Mouse (Mus musculus) lung, embryonic 16.5 days (tissue): ENCODE data around the gene 2200002D01Rik. TPM values are rescaled to one million over a fixed set of nuclear protein-coding genes. Genes with fewer than 3 reads are reported as not detected.

Experiments used
- ATAC-seq: fragments of 200-750 bp; cut with Nextera tagmentation; 2 replicates; pipeline ENCODE4 v1.8.0; 2017; ENCODE audit warnings: low read depth, mild to moderate bottlenecking, moderate library complexity
- H3K27ac ChIP-seq: fragments of 300-500 bp; sonication (generic); 2 replicates; pipeline ENCODE4 v1.5.1; 2014; ENCODE audit warnings: mild to moderate bottlenecking, control low read depth, low read length
- H3K27me3 ChIP-seq: fragments of 300-500 bp; sonication (generic); 2 replicates; pipeline ENCODE4 v1.6.1; 2014; ENCODE audit warnings: low read depth, low read length, mixed read lengths; ENCODE audit not compliant: control insufficient read depth, insufficient read depth
- H3K36me3 ChIP-seq: fragments of 300-500 bp; sonication (generic); 2 replicates; pipeline ENCODE4 v1.6.1; 2014; ENCODE audit warnings: low read length; ENCODE audit not compliant: control insufficient read depth, insufficient read depth
- H3K4me1 ChIP-seq: fragments of 300-500 bp; sonication (generic); replicated peaks from 2 replicates; pipeline ENCODE4 v1.6.1; 2014; ENCODE audit warnings: low read length, mixed read lengths; ENCODE audit not compliant: control insufficient read depth, insufficient read depth
- H3K4me2 ChIP-seq: fragments of 300-500 bp; sonication (generic); 2 replicates; pipeline ENCODE4 v1.6.1; 2014; ENCODE audit warnings: low read depth, low read length, control low read depth
- H3K4me3 ChIP-seq: fragments of 300-500 bp; sonication (generic); 2 replicates; pipeline ENCODE4 v1.5.1; 2014; ENCODE audit warnings: mild to moderate bottlenecking, low read length, control low read depth
- H3K9ac ChIP-seq: fragments of 300-500 bp; sonication (generic); 2 replicates; pipeline ENCODE4 v1.6.1; 2014; ENCODE audit warnings: low read length, control low read depth
- H3K9me3 ChIP-seq: fragments of 300-500 bp; sonication (generic); 2 replicates; pipeline ENCODE4 v1.6.1; 2016; ENCODE audit warnings: low read length; ENCODE audit not compliant: control insufficient read depth
- WGBS: fragments of 180-500 bp; shearing (Covaris S2); extraction: QIAGEN DNeasy Blood & Tissue Kit; methylation state at CpG from one replicate; pipeline ENCODE4 v1.1.7; 2014; 5-methylcytosine and 5-hydroxymethylcytosine counted together
- polyA plus RNA-seq: library from polyadenylated mRNA; unstranded; fragments of >200 nt; fragmentation: Nextera tagmentation; extraction: Ambion mirVana; gene quantifications from 2 replicates; pipeline ENCODE4 v1.2.1, GENCODE M21; 2015

2200002D01Rik gene
- polyA plus RNA-seq, 1 experiment from 2014 or later, result 21.9 TPM

- Histone ChIP-seq H3K4me1 (peaks cover 5% of the 10 kb centered on the region; the same call in 1 of the 2 replicates), H3K4me2 (no peak overlapping the region), H3K27ac (no peak overlapping the region), H3K27me3 (no peaks in the 10 kb centered on the region), H3K9me3 (no peaks in the 10 kb centered on the region), H3K9ac (no peak overlapping the region), H3K36me3 (no peaks in the 10 kb centered on the region), H3K4me3 (no peak overlapping the region)
- WGBS, result 69% methylated on average over 7 of the region's 7 CpGs
- no peak for ATAC-seq
Measured at GRCm38 (mm10) chr7:29265636-29266035, 17.4 kb upstream of the 2200002D01Rik start.

DNA sequence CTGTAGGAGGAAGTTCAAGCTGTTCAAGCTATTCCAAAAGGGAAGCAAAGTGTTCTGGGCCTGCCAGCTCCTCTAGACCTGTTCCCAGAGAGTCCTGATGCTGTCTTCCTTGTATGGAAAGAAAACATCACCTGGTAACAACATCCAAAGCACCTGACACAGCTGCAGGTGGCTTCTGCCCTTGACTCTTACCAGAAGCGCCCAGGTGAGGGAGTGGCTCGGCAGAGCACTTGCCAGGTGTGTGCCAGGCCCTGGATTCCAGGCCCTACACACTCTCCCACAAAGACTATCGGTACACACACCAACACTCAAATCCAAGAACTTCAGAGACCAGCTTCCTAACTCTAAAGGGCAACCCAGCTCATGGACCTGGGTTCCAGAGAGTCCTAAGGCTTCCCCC, 15.6 kb upstream of the 2200002D01Rik start:
- Histone ChIP-seq H3K4me2 (no peak overlapping the region), H3K27me3 (no peaks in the 10 kb centered on the region), H3K27ac (no peak overlapping the region), H3K36me3 (no peaks in the 10 kb centered on the region), H3K9ac (no peak overlapping the region), H3K9me3 (no peaks in the 10 kb centered on the region), H3K4me3 (no peak overlapping the region), H3K4me1 (peaks cover 3% of the 10 kb centered on the region; the same call in 1 of the 2 replicates)
- ATAC-seq, result no peak
- 73% methylated on average over 3 of the region's 3 CpGs for WGBS

DNA sequence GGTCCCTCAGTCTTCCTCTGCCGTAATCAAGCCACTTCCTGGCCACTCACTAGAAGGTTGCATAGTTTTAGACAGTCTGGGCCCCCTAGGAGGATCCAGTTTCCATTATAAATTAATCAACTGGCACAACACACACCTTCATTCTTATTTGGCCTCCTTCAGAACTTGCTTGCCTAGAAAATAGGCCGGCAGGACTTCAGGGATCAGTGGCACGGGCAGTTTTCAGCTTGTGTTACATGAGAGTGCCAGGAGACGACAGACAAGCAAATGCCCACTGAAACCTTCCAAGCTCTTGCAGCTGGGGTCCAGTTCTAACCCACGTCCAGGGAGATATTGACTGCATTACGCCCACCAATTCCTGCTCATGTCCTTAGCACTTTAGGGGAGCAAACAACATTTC, 13.9 kb upstream of the 2200002D01Rik start:
- H3K4me3 ChIP-seq, result no peak overlapping the region
- no peak overlapping the region for H3K27ac ChIP-seq
- H3K27me3 ChIP-seq, result no peaks in the 10 kb centered on the region
- no peaks in the 10 kb centered on the region for H3K36me3 ChIP-seq
- no peak overlapping the region for H3K9ac ChIP-seq
- no peak overlapping the region for H3K4me2 ChIP-seq
- ATAC-seq, result no peak
- no peaks in the 10 kb centered on the region for H3K9me3 ChIP-seq
- WGBS, result 51% methylated on average over 6 of the region's 6 CpGs
- peaks cover 13% of the 10 kb centered on the region for H3K4me1 ChIP-seq

DNA sequence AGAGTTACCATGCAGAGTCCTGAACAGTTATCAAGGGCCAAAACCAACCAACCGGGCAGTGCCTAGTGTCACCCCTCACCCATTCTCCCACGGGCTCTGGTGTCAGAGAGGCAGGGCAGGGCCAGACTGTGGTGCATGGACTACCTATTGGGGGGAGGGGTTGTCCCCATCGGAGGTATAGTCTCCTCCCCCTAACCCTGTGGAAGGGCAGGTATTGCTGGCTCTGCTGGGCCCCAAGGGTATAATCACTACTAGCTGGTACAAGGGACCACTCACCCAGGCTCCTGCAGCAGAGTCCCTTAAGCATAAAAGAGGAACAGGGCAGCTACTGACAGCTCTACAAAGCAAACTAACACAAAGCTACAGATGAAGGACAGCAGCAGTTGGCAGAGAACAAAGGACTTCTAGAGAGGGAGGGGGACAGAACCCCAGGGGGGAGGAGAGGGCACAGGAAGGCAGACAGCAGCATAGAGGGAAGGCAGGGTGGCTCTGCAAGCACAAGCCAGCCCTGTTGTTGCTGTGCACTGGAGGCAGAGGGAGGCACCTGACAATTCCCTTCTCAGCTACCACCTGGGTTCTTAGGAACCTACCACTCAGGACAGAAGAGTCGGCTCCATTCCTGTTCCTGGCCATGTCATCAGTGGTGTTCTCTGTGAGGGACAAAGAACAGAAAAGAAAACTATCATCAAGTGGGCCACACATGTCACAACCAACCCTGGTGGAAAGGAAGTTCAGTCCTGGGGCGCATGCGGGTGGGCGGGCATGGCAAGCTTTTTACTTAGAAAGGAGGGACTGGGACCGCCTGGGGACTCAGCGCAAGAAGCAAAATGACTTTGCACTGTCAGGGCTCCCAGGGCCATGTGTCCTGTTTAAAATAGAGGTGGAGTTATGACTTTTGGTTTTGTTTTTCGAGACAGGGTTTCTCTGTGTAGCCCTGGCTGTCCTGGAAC, 11.8 kb upstream of the 2200002D01Rik start:
- no peak overlapping the region for H3K4me2 ChIP-seq
- H3K9me3 ChIP-seq, result no peaks in the 10 kb centered on the region
- H3K36me3 ChIP-seq, result no peaks in the 10 kb centered on the region
- H3K27me3 ChIP-seq, result no peaks in the 10 kb centered on the region
- no peak overlapping the region for H3K4me3 ChIP-seq
- no peak overlapping the region for H3K27ac ChIP-seq
- H3K4me1 ChIP-seq, result peaks cover 10% of the 10 kb centered on the region
- H3K9ac ChIP-seq, result no peak overlapping the region
- 0 out of 2 replicates have a peak, but pooled peaks have one; percentile 21 for ATAC-seq
- 78% methylated on average over 10 of the region's 10 CpGs for WGBS

DNA sequence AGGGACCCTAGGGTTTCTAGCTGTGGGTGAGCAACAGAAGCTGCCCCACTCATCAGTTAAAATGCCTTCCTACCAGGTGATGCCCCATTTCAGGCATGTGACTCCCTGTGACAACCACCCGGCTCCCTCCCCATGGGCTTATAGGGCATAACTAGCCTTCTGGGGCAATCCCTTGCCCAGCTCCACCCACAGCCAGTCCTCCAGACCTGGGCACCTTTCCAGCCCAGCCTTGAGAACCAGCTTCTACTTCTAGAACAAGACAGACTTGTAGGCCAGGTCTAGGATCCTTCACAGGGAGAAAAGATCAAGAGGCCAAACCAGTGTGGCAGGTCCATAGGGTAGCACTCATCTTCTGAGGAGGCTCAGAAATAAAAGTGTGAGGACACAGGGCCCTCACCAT, 9.1 kb upstream of the 2200002D01Rik start:
- H3K27me3 ChIP-seq, result no peaks in the 10 kb centered on the region
- H3K36me3 ChIP-seq, result no peaks in the 10 kb centered on the region
- no peak overlapping the region for H3K9ac ChIP-seq
- peaks cover 10% of the 10 kb centered on the region for H3K4me1 ChIP-seq
- H3K4me3 ChIP-seq, result no peak overlapping the region
- H3K9me3 ChIP-seq, result no peaks in the 10 kb centered on the region
- ATAC-seq, result peak; percentile 61
- peak overlapping the region; percentile 37; the same call in 1 of the 2 replicates for H3K27ac ChIP-seq
- WGBS, result 78% methylated on average over 1 of the region's 1 CpGs
- H3K4me2 ChIP-seq, result no peak overlapping the region

- Histone ChIP-seq H3K4me3 (no peak overlapping the region), H3K27ac (no peak overlapping the region), H3K4me2 (no peak overlapping the region), H3K4me1 (peaks cover 10% of the 10 kb centered on the region), H3K27me3 (no peaks in the 10 kb centered on the region), H3K36me3 (no peaks in the 10 kb centered on the region), H3K9me3 (no peaks in the 10 kb centered on the region), H3K9ac (no peak overlapping the region)
- 71% methylated on average over 4 of the region's 4 CpGs for WGBS
- no peak for ATAC-seq
Measured at GRCm38 (mm10) chr7:29255875-29256274, 7.6 kb upstream of the 2200002D01Rik start.

GRCm38 (mm10) chr7:29253842-29254241, 5.6 kb upstream of the 2200002D01Rik start:
- Histone ChIP-seq H3K27me3 (no peaks in the 10 kb centered on the region), H3K4me2 (no peak overlapping the region), H3K4me3 (no peak overlapping the region), H3K9ac (no peak overlapping the region), H3K27ac (no peak overlapping the region), H3K9me3 (no peaks in the 10 kb centered on the region), H3K36me3 (no peaks in the 10 kb centered on the region), H3K4me1 (peaks cover 10% of the 10 kb centered on the region)
- ATAC-seq, result no peak
- WGBS, result 42% methylated on average over 5 of the region's 5 CpGs

- Histone ChIP-seq H3K4me3 (no peak overlapping the region), H3K9ac (no peak overlapping the region), H3K4me2 (no peak overlapping the region), H3K36me3 (no peaks in the 10 kb centered on the region), H3K27ac (no peak overlapping the region), H3K9me3 (no peaks in the 10 kb centered on the region), H3K27me3 (no peaks in the 10 kb centered on the region), H3K4me1 (peaks cover 20% of the 10 kb centered on the region)
- no peak for ATAC-seq
- WGBS, result 59% methylated on average over 3 of the region's 3 CpGs
Measured at GRCm38 (mm10) chr7:29251166-29251565, 2.9 kb upstream of the 2200002D01Rik start.

GRCm38 (mm10) chr7:29247706-29248105, 560 bp downstream of the 2200002D01Rik start:
- H3K27ac ChIP-seq, result peak overlapping the region; percentile 84
- peak; percentile 13; the same call in 1 of the 2 replicates for ATAC-seq
- H3K9me3 ChIP-seq, result no peaks in the 10 kb centered on the region
- H3K4me2 ChIP-seq, result peak overlapping the region; percentile 77
- H3K4me3 ChIP-seq, result peak overlapping the region; percentile 49
- H3K27me3 ChIP-seq, result no peaks in the 10 kb centered on the region
- peak overlapping the region; percentile 66 for H3K9ac ChIP-seq
- WGBS, result 15% methylated on average over 19 of the region's 19 CpGs
- H3K4me1 ChIP-seq, result peaks cover 25% of the 10 kb centered on the region
- H3K36me3 ChIP-seq, result peaks cover 6% of the 10 kb centered on the region; the same call in 1 of the 2 replicates
